Mouse (Mus musculus) heart, postnatal 0 days (tissue): ENCODE results near the gene Arid3a. TPM values are rescaled to one million over a fixed set of nuclear protein-coding genes. Genes with fewer than 3 reads are reported as not detected.

Experiments
- ATAC-seq: fragments of 200-750 bp; cut with Nextera tagmentation; 2 replicates; pipeline ENCODE4 v1.8.0; 2017; ENCODE audit warnings: low read depth, moderate number of reproducible peaks, moderate library complexity; ENCODE audit not compliant: insufficient read depth
- DNase-seq: peaks from one replicate; pipeline ENCODE4 v3.0.0-alpha.2; 2016; ENCODE audit warnings: low spot score
- H3K27ac ChIP-seq: fragments of 300-500 bp; sonication (generic); 2 replicates; pipeline ENCODE4 v1.5.1; 2014; ENCODE audit warnings: low read depth, mild to moderate bottlenecking
- H3K27me3 ChIP-seq: fragments of 300-500 bp; sonication (generic); 2 replicates; pipeline ENCODE4 v1.6.1; 2014; ENCODE audit warnings: low read length, mixed read lengths; ENCODE audit not compliant: control insufficient read depth, insufficient read depth
- H3K36me3 ChIP-seq: fragments of 300-500 bp; sonication (generic); replicated peaks from 2 replicates; pipeline ENCODE4 v1.6.1; 2014; ENCODE audit warnings: low read length, mixed read lengths; ENCODE audit not compliant: control insufficient read depth, insufficient read depth
- H3K4me1 ChIP-seq: fragments of 300-500 bp; sonication (generic); 2 replicates; pipeline ENCODE4 v1.6.1; 2014; ENCODE audit warnings: antibody characterized with exemption; ENCODE audit not compliant: control insufficient read depth, insufficient read depth
- H3K4me2 ChIP-seq: fragments of 300-500 bp; sonication (generic); 2 replicates; pipeline ENCODE4 v1.6.1; 2014; ENCODE audit warnings: low read depth, mild to moderate bottlenecking, low read length, moderate library complexity
- H3K4me3 ChIP-seq: fragments of 300-500 bp; sonication (generic); 2 replicates; pipeline ENCODE4 v1.5.1; 2014; ENCODE audit warnings: low read depth, low read length
- H3K9ac ChIP-seq: fragments of 300-500 bp; sonication (generic); replicated peaks from 2 replicates; pipeline ENCODE4 v1.6.1; 2014; ENCODE audit warnings: low read depth, low read length, mixed read lengths
- H3K9me3 ChIP-seq: fragments of 300-500 bp; sonication (generic); replicated peaks from 2 replicates; pipeline ENCODE4 v1.6.1; 2016; ENCODE audit warnings: low read length; ENCODE audit not compliant: control insufficient read depth
- CTCF ChIP-seq: IDR thresholded peaks from 2 replicates; pipeline ENCODE4 v1.5.1; 2016; ENCODE audit warnings: antibody characterized with exemption, control low read depth, low read depth
- EP300 ChIP-seq: IDR thresholded peaks from 2 replicates; pipeline ENCODE4 v1.6.1; 2016; ENCODE audit warnings: antibody characterized with exemption, low read depth
- WGBS: fragments of 180-500 bp; shearing (Covaris S2); extraction: QIAGEN DNeasy Blood & Tissue Kit; methylation state at CpG from one replicate; pipeline ENCODE4 v1.1.7; 2014; 5-methylcytosine and 5-hydroxymethylcytosine counted together
- polyA plus RNA-seq: library from polyadenylated mRNA; unstranded; fragments of >200 nt; fragmentation: Nextera tagmentation; extraction: Ambion mirVana; gene quantifications from 2 replicates; pipeline ENCODE4 v1.2.1, GENCODE M21; 2015
- total RNA-seq: library from RNA; depleted of rRNA; stranded (reverse); fragments of >200 nt; gene quantifications from 2 replicates; pipeline ENCODE4 v1.2.3, GENCODE M21; 2014; ENCODE audit warnings: low replicate concordance

Gene Arid3a
- total and polyA plus RNA-seq, 2 experiments from 2014 or later, result 0.77 to 5.6 TPM

- no peaks in the 10 kb centered on the region for H3K9me3 ChIP-seq
- 27% methylated on average over 26 of the region's 26 CpGs for WGBS
- H3K4me1 ChIP-seq, result peaks cover 17% of the 10 kb centered on the region
- H3K9ac ChIP-seq, result no peak overlapping the region
- no peak overlapping the region for H3K27ac ChIP-seq
- H3K36me3 ChIP-seq, result no peaks in the 10 kb centered on the region
- ATAC-seq (no peak), DNase-seq (no peak)
- H3K4me2 ChIP-seq, result no peak overlapping the region
- no peak for TF ChIP-seq CTCF
- TF ChIP-seq EP300, result no peak
- H3K4me3 ChIP-seq, result peak overlapping the region; percentile 12; the same call in 1 of the 2 replicates
- peaks cover 61% of the 10 kb centered on the region for H3K27me3 ChIP-seq
Observed at GRCm38 (mm10) chr10:79920056-79920890, 6.6 kb upstream of the Arid3a start.

GRCm38 (mm10) chr10:79920958-79921535 lies 5.8 kb upstream of the Arid3a start, which contains the start of gene R3hdm4:
Gene R3hdm4 (minus strand): TSS chr10:79921208.
- Histone ChIP-seq H3K27me3 (peaks cover 61% of the 10 kb centered on the region), H3K4me2 (peak within 1 kb of the TSS; percentile 43), H3K36me3 (no peaks in the 10 kb centered on the region), H3K27ac (no peak within 1 kb of the TSS), H3K4me3 (peak within 1 kb of the TSS; percentile 12), H3K9ac (no peak within 1 kb of the TSS), H3K9me3 (no peaks in the 10 kb centered on the region), H3K4me1 (peaks cover 14% of the 10 kb centered on the region)
- 7% methylated on average over 34 of the region's 41 CpGs for WGBS
- no peak for DNase-seq
- ATAC-seq, result no peak
- TF ChIP-seq CTCF (no peak), EP300 (no peak)

- peak overlapping the region; percentile 43 for H3K4me2 ChIP-seq
- no peaks in the 10 kb centered on the region for H3K36me3 ChIP-seq
- H3K4me3 ChIP-seq, result peak overlapping the region; percentile 12
- TF ChIP-seq CTCF, result no peak
- no peak for TF ChIP-seq EP300
- no peak overlapping the region for H3K9ac ChIP-seq
- no peak overlapping the region for H3K27ac ChIP-seq
- ATAC-seq (no peak), DNase-seq (no peak)
- 3% methylated on average over 34 of the region's 34 CpGs for WGBS
- peaks cover 16% of the 10 kb centered on the region; the same call in 1 of the 2 replicates for H3K4me1 ChIP-seq
- H3K9me3 ChIP-seq, result no peaks in the 10 kb centered on the region
- H3K27me3 ChIP-seq, result peaks cover 61% of the 10 kb centered on the region
Observed at GRCm38 (mm10) chr10:79921572-79921971, 5.3 kb upstream of the Arid3a start.

GRCm38 (mm10) chr10:79924998-79925784 lies 1.7 kb upstream of the Arid3a start:
- no peaks in the 10 kb centered on the region for H3K9me3 ChIP-seq
- no peaks in the 10 kb centered on the region for H3K36me3 ChIP-seq
- no peak overlapping the region for H3K4me3 ChIP-seq
- no peak overlapping the region for H3K9ac ChIP-seq
- 9% methylated on average over 29 of the region's 29 CpGs for WGBS
- peaks cover 32% of the 10 kb centered on the region for H3K27me3 ChIP-seq
- peak; percentile 84 for DNase-seq
- no peak overlapping the region for H3K27ac ChIP-seq
- no peak for TF ChIP-seq EP300
- peak; percentile 99 for TF ChIP-seq CTCF
- peak overlapping the region; percentile 95 for H3K4me2 ChIP-seq
- ATAC-seq, result peak; percentile 8; the same call in 1 of the 2 replicates
- H3K4me1 ChIP-seq, result peaks cover 23% of the 10 kb centered on the region; the same call in 1 of the 2 replicates

GRCm38 (mm10) chr10:79925785-79926490 lies 905 bp upstream of the Arid3a start:
- peaks cover 23% of the 10 kb centered on the region; the same call in 1 of the 2 replicates for H3K4me1 ChIP-seq

More at GRCm38 (mm10) chr10:79925785-79926490, 905 bp upstream of the Arid3a start:
- Histone ChIP-seq H3K4me3 (peak overlapping the region; percentile 88), H3K4me2 (peak overlapping the region; percentile 95), H3K36me3 (0 out of 2 replicates have a peak, but pooled peaks cover 3% of the 10 kb centered on the region), H3K9me3 (no peaks in the 10 kb centered on the region), H3K9ac (peak overlapping the region; percentile 86), H3K27me3 (peaks cover 24% of the 10 kb centered on the region), H3K27ac (no peak overlapping the region)
- no peak for DNase-seq
- no peak for TF ChIP-seq EP300
- no peak for TF ChIP-seq CTCF
- no peak for ATAC-seq
- 6% methylated on average over 14 of the region's 15 CpGs for WGBS
